Mouse (Mus musculus) right cerebral cortex, postnatal 10 days (tissue): ENCODE results near the gene Mrpl9.

Experiments
- DNase-seq, 2 experiments: peaks; one replicate each; pipeline ENCODE4 v3.0.0; 2021; ENCODE audit warnings: low spot score in 2 of 2

Mrpl9 gene

GRCm38 (mm10) chr3:94465632-94466430 is 22.7 kb downstream of the Mrpl9 start:
- DNase-seq = peak; percentile 82 to 91

GRCm38 (mm10) chr3:94468931-94469330 is 25.8 kb downstream of the Mrpl9 start:
- DNase-seq = no peak

- peak in 1 of 2 experiments; percentile 40 for DNase-seq
These were observed 29.5 kb downstream of the Mrpl9 start for GRCm38 (mm10) chr3:94472447-94473114.

- peak in 1 of 2 experiments; percentile 61 for DNase-seq
These were observed 30.0 kb downstream of the Mrpl9 start for GRCm38 (mm10) chr3:94473115-94473505.

- DNase-seq = no peak
These were observed 30.6 kb downstream of the Mrpl9 start for GRCm38 (mm10) chr3:94473567-94474232.

GRCm38 (mm10) chr3:94476301-94477035 is 33.4 kb downstream of the Mrpl9 start:
- DNase-seq = peak in 1 of 2 experiments; percentile 51

- peak; percentile 56 to 76 for DNase-seq
These were observed 34.3 kb downstream of the Mrpl9 start for GRCm38 (mm10) chr3:94477444-94477843.

GRCm38 (mm10) chr3:94477981-94478422 is 34.9 kb downstream of the Mrpl9 start, which contains the start of gene Celf3:
TSS of gene Celf3 (plus strand) at chr3:94478295.
- peak; percentile 88 to 91 for DNase-seq

- DNase-seq = peak in 1 of 2 experiments; percentile 60
These were observed 35.6 kb downstream of the Mrpl9 start for GRCm38 (mm10) chr3:94478591-94479169.

GRCm38 (mm10) chr3:94479564-94479963 is 36.4 kb downstream of the Mrpl9 start:
- no peak for DNase-seq

- DNase-seq = peak in 1 of 2 experiments; percentile 59
These were observed 37.3 kb downstream of the Mrpl9 start, which contains the start of gene Riiad1 for GRCm38 (mm10) chr3:94480291-94480884. TSS of gene Riiad1 (minus strand) at chr3:94480341.

- DNase-seq = no peak
These were observed 38.3 kb downstream of the Mrpl9 start for GRCm38 (mm10) chr3:94481429-94481828.

GRCm38 (mm10) chr3:94482764-94483385 is 39.8 kb downstream of the Mrpl9 start:
- DNase-seq = peak in 1 of 2 experiments; percentile 63

- peak; percentile 98 to 99 for DNase-seq
These were observed 40.8 kb downstream of the Mrpl9 start for GRCm38 (mm10) chr3:94483790-94484439.

- DNase-seq = peak; percentile 52 to 58
These were observed 42.8 kb downstream of the Mrpl9 start for GRCm38 (mm10) chr3:94485922-94486321.

- DNase-seq = peak; percentile 64 to 71
These were observed 44.5 kb downstream of the Mrpl9 start for GRCm38 (mm10) chr3:94487581-94487980.

- DNase-seq = no peak
These were observed 54.0 kb downstream of the Mrpl9 start for GRCm38 (mm10) chr3:94497162-94497561.
